Mouse (Mus musculus) megakaryocyte, embryonic 14.5 days (primary cell): ENCODE measurements at regions not wholly inside any gene's neighbourhood (a gene's known extent, or its start where the extent isn't known, plus 50 kb on each side); places are given as distances from the start of the nearest gene placed in this dataset.

Experiments
- FLI1 ChIP-seq: IDR thresholded peaks from 2 replicates; pipeline ENCODE4 v1.6.1; 2012; ENCODE audit warnings: low read length, inconsistent platforms, mixed read lengths
- GATA1 ChIP-seq: IDR thresholded peaks from 3 replicates; pipeline ENCODE4 v1.6.1; 2012; ENCODE audit warnings: mixed read lengths, low read length, inconsistent platforms, borderline replicate concordance

GRCm38 (mm10) chr13:28504340-28504739 is 247.0 kb downstream of the Gm11361 start:
- TF ChIP-seq GATA1 (no peak), FLI1 (no peak)
